Mouse (Mus musculus): ENCODE data around the gene Snx11. TPM values are rescaled to one million over a fixed set of nuclear protein-coding genes. Genes with fewer than 3 reads are reported as not detected.

The Snx11 gene
- polyA plus RNA-seq (2012; ENCODE audit: insufficient read depth, low replicate concordance) = 6.3 and 9.8 TPM in 2 replicates

DNA sequence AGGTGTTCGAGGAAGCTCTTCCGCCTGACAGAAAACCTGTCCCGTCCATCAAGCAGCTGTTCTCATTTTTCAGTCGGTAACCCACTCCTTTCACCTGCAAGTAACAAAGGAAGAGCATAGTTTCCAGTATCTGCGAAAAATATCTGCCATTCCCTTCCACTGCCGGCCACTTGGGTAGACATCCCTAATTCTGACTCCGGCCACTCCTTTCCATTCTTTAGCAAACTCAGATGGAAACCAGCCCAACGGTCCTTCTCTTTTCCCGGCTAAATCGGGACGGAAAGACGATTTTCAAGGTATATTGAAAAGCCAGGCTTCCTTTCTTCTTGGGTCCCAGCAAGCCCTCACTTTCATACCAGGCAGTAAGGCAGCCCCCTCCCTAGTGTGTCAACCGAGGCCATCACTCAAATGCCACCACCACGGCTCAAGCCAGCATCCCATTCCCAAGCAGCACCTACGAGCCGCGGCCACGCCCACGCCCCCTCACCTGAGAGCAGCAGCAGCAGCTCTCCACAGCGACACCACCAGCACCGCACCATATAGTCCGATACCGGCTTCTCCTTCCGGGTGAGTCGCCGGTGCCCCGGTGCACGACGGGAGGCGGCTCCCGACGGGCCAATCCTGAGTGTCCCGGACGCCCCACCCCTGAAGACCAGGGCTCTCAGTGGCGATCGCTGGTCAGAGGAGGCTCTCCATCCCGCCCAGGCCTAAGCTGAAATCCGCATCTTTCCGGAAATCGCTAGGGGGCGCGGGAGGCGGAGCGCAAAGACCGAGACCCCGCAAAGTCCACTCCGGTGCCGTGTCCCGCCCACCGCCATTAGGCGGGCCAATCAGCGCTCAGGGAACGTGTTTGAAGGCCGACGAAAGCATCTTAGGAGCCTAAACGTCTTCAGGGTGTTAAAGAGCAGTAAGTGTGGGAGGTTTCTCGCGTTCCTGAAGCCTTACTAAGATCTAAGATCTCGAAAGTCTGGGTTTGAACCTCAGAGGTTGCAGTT, at the start of gene Snx11:
TSS of gene Snx11 (minus strand) at position 592 of the 995 bp plus-strand sequence.
- Histone ChIP-seq H3K36me3 (replicated peaks; ENCODE audit: low read length) (peaks cover 32% of the 10 kb centered on the region), H3K4me3 (replicated peaks) (peak within 1 kb of the TSS; percentile 98), H3K27me3 (replicated peaks) (no peaks in the 10 kb centered on the region), H3K9me3 (no peaks in the 10 kb centered on the region), H3K4me1 (peaks cover 26% of the 10 kb centered on the region)
- no peak for TF ChIP-seq GATA1 (IDR thresholded peaks at IDR 0.05; ENCODE audit: borderline replicate concordance, low read length)
- peak; percentile 60; the same call in 1 of the 2 replicates for TF ChIP-seq FLI1 (IDR thresholded peaks at IDR 0.05; ENCODE audit: low read length)

DNA sequence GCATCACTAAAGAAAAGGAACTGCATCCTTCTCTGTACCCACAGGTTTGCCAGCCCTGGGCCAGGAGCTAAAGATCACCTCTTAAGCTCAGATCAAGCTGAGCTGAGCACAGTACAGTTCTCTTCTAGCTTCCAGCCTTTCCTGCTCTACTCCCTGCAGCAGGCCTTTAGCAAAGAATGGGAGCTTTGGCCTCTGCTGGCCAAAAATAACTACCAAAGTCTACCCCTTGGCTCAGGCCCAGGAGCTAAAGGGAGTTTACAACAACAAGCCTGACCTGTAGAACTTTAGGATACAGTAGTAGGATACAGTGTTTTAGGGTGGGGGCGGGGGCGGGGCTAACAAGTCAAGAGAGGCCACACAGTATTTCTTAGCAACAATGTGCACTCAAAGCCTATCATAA, 49.1 kb upstream of the Snx11 start:
- peak overlapping the region; percentile 18 for H3K4me3 ChIP-seq (replicated peaks)
- peaks cover 53% of the 10 kb centered on the region for H3K36me3 ChIP-seq (replicated peaks; ENCODE audit: low read length)
- no peaks in the 10 kb centered on the region for H3K9me3 ChIP-seq
- H3K4me1 ChIP-seq = peaks cover 80% of the 10 kb centered on the region
- no peaks in the 10 kb centered on the region for H3K27me3 ChIP-seq (replicated peaks)
- no peak for TF ChIP-seq GATA1 (IDR thresholded peaks at IDR 0.05; ENCODE audit: borderline replicate concordance, low read length)
- TF ChIP-seq FLI1 (IDR thresholded peaks at IDR 0.05; ENCODE audit: low read length) = no peak

DNA sequence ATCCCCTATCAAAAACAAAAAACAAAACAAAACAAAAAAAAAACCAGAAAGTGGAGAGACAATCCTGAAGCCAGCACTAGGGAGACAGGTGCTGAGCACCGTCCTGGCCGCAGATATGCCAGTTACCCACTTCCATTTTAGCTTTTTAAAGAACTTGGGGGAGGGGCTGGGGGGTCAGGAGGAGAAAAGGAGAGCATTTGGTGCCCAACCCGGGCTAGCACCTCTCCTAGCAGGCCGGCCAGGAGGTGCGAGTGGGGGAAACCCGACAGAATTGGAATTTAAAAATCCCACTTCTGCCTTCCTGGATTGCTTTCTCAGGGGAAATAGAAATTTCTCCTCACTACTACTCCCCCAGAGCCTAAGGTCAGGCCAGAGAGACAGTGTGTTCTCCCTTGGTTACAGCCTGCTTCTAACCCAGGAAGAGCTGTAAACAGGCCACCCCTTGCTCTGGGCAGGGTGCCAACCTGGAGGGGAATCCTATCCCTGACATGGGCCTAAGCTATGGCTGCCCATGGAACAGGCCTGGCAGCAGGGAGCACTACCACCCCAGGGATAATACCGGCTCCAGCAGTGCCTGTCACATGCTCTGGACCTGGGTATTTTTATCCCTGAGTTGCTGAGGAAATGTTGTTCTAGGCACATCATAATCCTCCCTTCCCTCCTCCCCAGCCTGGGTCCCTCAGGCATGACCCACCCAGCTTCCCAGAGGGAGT, 47.6 kb upstream of the Snx11 start:
- peak overlapping the region; percentile 91 for H3K4me3 ChIP-seq (replicated peaks)
- H3K36me3 ChIP-seq (replicated peaks; ENCODE audit: low read length) = peaks cover 68% of the 10 kb centered on the region
- H3K9me3 ChIP-seq = no peaks in the 10 kb centered on the region
- H3K4me1 ChIP-seq = peaks cover 81% of the 10 kb centered on the region
- H3K27me3 ChIP-seq (replicated peaks) = no peaks in the 10 kb centered on the region
- TF ChIP-seq GATA1 (IDR thresholded peaks at IDR 0.05; ENCODE audit: borderline replicate concordance, low read length) (no peak), FLI1 (IDR thresholded peaks at IDR 0.05; ENCODE audit: low read length) (no peak)

DNA sequence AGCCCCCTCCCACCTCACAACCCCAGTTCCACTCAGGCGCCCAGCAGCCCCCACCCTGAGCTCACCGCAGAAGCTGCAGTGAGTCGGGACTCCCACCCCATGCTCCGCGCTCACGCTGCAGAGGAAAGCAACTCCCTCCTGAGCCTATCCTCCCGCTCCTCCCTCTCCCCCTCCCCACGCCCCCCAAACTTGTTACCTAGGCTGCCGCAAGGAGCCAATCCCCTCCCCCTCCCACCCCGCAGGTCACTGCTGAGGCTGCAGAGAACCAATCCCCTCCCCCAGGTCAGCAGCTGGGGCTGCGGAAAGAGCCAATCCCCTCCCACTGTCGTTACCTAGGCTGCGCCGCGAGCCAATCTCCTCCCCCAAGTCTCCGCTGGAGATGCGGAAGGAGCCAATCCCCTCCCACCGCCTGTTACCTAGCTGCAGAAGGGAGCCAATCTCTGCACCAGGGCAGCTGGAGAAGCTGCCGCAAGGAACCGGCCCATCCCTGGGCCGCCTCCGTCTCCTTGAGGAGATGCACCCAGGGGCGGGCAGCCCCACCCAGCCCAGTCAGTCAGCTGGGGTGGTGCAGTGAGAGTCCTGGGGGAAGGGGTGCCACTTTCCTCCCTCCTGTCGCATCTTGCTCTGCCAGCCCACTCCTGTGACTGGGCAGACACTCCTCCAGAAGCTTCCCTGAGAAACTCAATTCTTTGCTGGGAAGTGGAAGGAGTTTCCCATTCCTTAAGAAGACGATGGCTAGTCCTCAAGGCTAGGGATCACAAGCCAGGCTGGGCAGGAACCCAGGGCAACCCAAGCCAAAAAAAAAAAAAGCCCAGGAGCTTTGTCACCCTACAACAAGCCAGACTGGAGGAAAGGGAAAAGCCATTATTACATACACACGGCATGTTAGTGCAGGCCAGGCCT, 46.8 kb upstream of the Snx11 start:
- no peak for TF ChIP-seq GATA1 (IDR thresholded peaks at IDR 0.05; ENCODE audit: borderline replicate concordance, low read length)
- TF ChIP-seq FLI1 (IDR thresholded peaks at IDR 0.05; ENCODE audit: low read length) = no peak
- peaks cover 76% of the 10 kb centered on the region for H3K36me3 ChIP-seq (replicated peaks; ENCODE audit: low read length)
- H3K4me1 ChIP-seq = peaks cover 81% of the 10 kb centered on the region
- no peaks in the 10 kb centered on the region for H3K27me3 ChIP-seq (replicated peaks)
- H3K4me3 ChIP-seq (replicated peaks) = peak overlapping the region; percentile 91
- H3K9me3 ChIP-seq = no peaks in the 10 kb centered on the region

DNA sequence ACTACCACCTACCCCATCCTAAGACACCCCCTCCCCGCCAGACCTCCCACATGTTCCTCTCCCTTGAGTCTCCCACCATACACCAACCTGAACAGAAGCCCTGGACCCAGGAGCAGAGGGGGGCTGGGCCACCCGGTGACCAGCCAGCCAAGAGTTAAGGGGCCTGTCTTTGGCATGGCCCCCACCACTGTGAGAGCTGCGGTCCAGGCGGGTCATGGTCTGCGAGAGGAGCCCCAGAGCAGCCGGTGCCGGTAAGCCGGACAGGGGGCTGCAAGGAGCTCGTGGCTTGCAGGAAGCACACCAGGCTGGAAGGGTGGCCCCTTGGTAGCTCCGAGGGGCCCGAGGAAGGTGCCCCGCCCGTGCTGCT, 46.1 kb upstream of the Snx11 start:
- Histone ChIP-seq H3K36me3 (replicated peaks; ENCODE audit: low read length) (peaks cover 83% of the 10 kb centered on the region), H3K4me3 (replicated peaks) (peak overlapping the region; percentile 91), H3K9me3 (no peaks in the 10 kb centered on the region), H3K4me1 (peaks cover 78% of the 10 kb centered on the region), H3K27me3 (replicated peaks) (no peaks in the 10 kb centered on the region)
- TF ChIP-seq GATA1 (IDR thresholded peaks at IDR 0.05; ENCODE audit: borderline replicate concordance, low read length) = no peak
- no peak for TF ChIP-seq FLI1 (IDR thresholded peaks at IDR 0.05; ENCODE audit: low read length)

DNA sequence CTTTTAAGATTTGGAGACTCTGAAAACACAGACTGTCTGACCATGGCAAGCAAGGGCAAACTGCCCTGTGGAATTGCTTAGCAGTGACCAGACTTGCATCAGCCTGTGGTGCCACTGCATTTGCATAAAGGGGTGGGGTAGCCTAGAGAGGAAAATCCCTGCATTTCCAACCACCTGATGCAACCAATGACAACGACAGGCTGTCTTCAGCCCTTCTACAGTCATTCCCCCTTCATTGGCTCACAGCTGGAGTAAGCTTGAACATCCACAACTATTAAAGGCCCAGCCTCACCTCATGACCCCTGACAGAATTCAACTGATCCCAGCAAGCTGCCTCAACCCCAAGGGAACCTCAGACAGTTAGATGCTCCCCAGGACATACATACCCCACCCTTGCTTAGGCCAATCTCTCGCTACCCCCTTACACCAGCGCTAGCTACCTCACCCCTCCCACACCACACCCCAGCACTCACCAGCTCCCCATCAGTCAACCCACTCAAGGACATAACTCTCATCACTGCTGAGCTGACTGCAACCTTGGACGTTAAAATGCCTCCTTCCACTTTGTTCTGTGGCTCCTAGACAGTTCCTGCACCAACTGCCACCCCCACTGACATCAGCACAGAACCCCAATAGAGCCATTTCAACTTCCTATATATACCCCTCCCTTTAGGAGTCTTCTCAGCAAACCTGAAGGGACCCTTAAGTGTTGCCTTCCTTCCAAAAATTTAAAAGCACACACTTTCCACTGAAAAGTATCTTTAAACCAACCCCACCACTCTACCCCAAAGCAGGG, 45.5 kb upstream of the Snx11 start:
- TF ChIP-seq GATA1 (IDR thresholded peaks at IDR 0.05; ENCODE audit: borderline replicate concordance, low read length) (no peak), FLI1 (IDR thresholded peaks at IDR 0.05; ENCODE audit: low read length) (no peak)
- H3K4me1 ChIP-seq = peaks cover 77% of the 10 kb centered on the region
- no peaks in the 10 kb centered on the region for H3K27me3 ChIP-seq (replicated peaks)
- H3K36me3 ChIP-seq (replicated peaks; ENCODE audit: low read length) = peaks cover 85% of the 10 kb centered on the region
- no peaks in the 10 kb centered on the region for H3K9me3 ChIP-seq
- H3K4me3 ChIP-seq (replicated peaks) = peak overlapping the region; percentile 91

DNA sequence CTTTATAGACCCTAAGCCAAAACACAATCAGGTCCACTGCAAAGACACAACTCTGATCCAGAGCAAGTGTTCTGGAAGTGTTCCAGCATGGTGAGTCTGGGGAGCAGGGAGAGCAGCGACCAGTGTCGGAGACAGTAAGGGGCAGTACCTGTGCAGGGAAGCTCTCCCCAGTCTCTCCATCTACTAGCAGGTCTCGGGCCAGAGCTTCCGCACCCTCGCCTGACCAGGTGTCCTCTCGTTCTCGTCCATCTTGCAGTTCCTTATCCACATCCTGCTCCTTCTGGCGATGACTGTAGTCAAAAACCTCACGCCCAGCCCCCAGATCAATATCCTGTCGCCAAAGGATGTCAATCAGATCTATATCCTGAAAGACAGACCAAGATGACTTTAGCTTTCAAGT, 44.6 kb upstream of the Snx11 start:
- TF ChIP-seq FLI1 (IDR thresholded peaks at IDR 0.05; ENCODE audit: low read length) (no peak), GATA1 (IDR thresholded peaks at IDR 0.05; ENCODE audit: borderline replicate concordance, low read length) (no peak)
- H3K4me1 ChIP-seq = peaks cover 70% of the 10 kb centered on the region
- H3K4me3 ChIP-seq (replicated peaks) = peak overlapping the region; percentile 91
- no peaks in the 10 kb centered on the region for H3K9me3 ChIP-seq
- H3K27me3 ChIP-seq (replicated peaks) = no peaks in the 10 kb centered on the region
- H3K36me3 ChIP-seq (replicated peaks; ENCODE audit: low read length) = peaks cover 85% of the 10 kb centered on the region

DNA sequence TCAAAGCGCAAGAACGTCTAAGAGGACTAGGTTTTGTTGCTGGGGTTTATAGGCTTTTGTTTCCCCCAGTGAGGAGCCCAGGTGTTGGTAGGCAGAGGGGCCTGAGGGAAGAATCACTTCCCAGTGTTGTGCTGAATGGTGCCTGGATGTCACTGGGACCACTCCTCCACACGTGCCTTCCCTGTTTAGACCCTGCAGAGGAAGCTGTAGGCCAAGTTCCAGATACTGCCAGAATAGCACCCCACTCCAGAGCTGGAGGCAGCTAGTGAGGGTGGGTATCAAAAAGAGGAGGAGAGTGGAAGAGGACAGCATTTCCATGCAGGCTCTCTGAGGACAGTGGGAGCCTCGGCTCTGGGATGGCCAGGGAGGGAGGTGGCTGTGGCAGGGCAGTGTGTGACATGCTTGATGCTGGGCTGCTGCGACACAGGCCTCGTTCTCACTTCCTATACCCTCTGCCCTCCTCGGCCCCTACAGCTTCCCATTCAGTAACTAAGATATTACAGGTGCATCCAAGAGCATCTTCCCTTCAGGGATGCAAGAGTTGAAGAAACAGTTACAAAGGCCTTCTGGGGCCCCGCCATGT, 40.9 kb upstream of the Snx11 start:
- H3K36me3 ChIP-seq (replicated peaks; ENCODE audit: low read length) = peaks cover 96% of the 10 kb centered on the region
- no peaks in the 10 kb centered on the region for H3K27me3 ChIP-seq (replicated peaks)
- H3K4me3 ChIP-seq (replicated peaks) = no peak overlapping the region
- H3K4me1 ChIP-seq = peaks cover 40% of the 10 kb centered on the region
- no peaks in the 10 kb centered on the region for H3K9me3 ChIP-seq
- TF ChIP-seq GATA1 (IDR thresholded peaks at IDR 0.05; ENCODE audit: borderline replicate concordance, low read length) (no peak), FLI1 (IDR thresholded peaks at IDR 0.05; ENCODE audit: low read length) (no peak)
